Mouse (Mus musculus): ENCODE results near the gene Efcab7. TPM values are rescaled to one million over a fixed set of nuclear protein-coding genes. Genes with fewer than 3 reads are reported as not detected.
A peak's percentile ranks its signal among the peaks of the same experiment; 100 is the strongest.

The Efcab7 gene
- total and polyA plus RNA-seq, 2 experiments from 2014 or later, result 9.2 to 9.8 TPM

- Histone ChIP-seq H3K4me1 (ENCODE audit: insufficient read depth, low read length) (no peaks in the 10 kb centered on the region), H3K9me3 (ENCODE audit: low read length) (no peaks in the 10 kb centered on the region), H3K36me3 (ENCODE audit: insufficient read depth, low read length) (no peaks in the 10 kb centered on the region), H3K4me3 (ENCODE audit: low read length) (no peak overlapping the region), H3K27me3 (ENCODE audit: insufficient read depth, low read length) (no peaks in the 10 kb centered on the region), H3K4me2 (ENCODE audit: low read depth, low read length) (no peak overlapping the region), H3K27ac (no peak overlapping the region), H3K9ac (replicated peaks; ENCODE audit: low read length) (no peak overlapping the region)
- TF ChIP-seq CTCF (IDR thresholded peaks at IDR 0.05; ENCODE audit: low read depth), result no peak
- DNase-seq (ENCODE audit: low spot score) (peak; percentile 8), ATAC-seq (no peak)
These were observed 53.4 kb downstream of the Efcab7 start for GRCm38 (mm10) chr4:99882405-99882804.

- H3K4me1 ChIP-seq (ENCODE audit: insufficient read depth, low read length), result no peaks in the 10 kb centered on the region
- H3K27me3 ChIP-seq (ENCODE audit: insufficient read depth, low read length), result no peaks in the 10 kb centered on the region
- no peak overlapping the region for H3K4me3 ChIP-seq (ENCODE audit: low read length)
- H3K4me2 ChIP-seq (ENCODE audit: low read depth, low read length), result no peak overlapping the region
- DNase-seq (ENCODE audit: low spot score) (peak; percentile 59), ATAC-seq (no peak)
- WGBS, result 71% methylated on average over 4 of the region's 4 CpGs
- H3K36me3 ChIP-seq (ENCODE audit: insufficient read depth, low read length), result no peaks in the 10 kb centered on the region
- peak; percentile 68 for TF ChIP-seq CTCF (IDR thresholded peaks at IDR 0.05; ENCODE audit: low read depth)
- H3K9ac ChIP-seq (replicated peaks; ENCODE audit: low read length), result no peak overlapping the region
- H3K27ac ChIP-seq, result no peak overlapping the region
- H3K9me3 ChIP-seq (ENCODE audit: low read length), result no peaks in the 10 kb centered on the region
These were observed 85.0 kb downstream of the Efcab7 start for GRCm38 (mm10) chr4:99913894-99914451.

GRCm38 (mm10) chr4:99926380-99926779, 97.4 kb downstream of the Efcab7 start:
- Histone ChIP-seq H3K9ac (replicated peaks; ENCODE audit: low read length) (no peak overlapping the region), H3K36me3 (ENCODE audit: insufficient read depth, low read length) (no peaks in the 10 kb centered on the region), H3K4me2 (ENCODE audit: low read depth, low read length) (no peak overlapping the region), H3K27ac (no peak overlapping the region), H3K27me3 (ENCODE audit: insufficient read depth, low read length) (no peaks in the 10 kb centered on the region), H3K9me3 (ENCODE audit: low read length) (no peaks in the 10 kb centered on the region), H3K4me3 (ENCODE audit: low read length) (no peak overlapping the region), H3K4me1 (ENCODE audit: insufficient read depth, low read length) (peaks cover 10% of the 10 kb centered on the region)
- DNase-seq (ENCODE audit: low spot score) (no peak), ATAC-seq (no peak)
- 96% methylated on average over 4 of the region's 4 CpGs for WGBS
- TF ChIP-seq CTCF (IDR thresholded peaks at IDR 0.05; ENCODE audit: low read depth), result no peak

- 78% methylated on average over 6 of the region's 6 CpGs for WGBS
- Histone ChIP-seq H3K4me3 (ENCODE audit: low read length) (no peak overlapping the region), H3K36me3 (ENCODE audit: insufficient read depth, low read length) (no peaks in the 10 kb centered on the region), H3K4me1 (ENCODE audit: insufficient read depth, low read length) (peaks cover 10% of the 10 kb centered on the region), H3K9me3 (ENCODE audit: low read length) (no peaks in the 10 kb centered on the region), H3K27me3 (ENCODE audit: insufficient read depth, low read length) (no peaks in the 10 kb centered on the region), H3K27ac (no peak overlapping the region), H3K9ac (replicated peaks; ENCODE audit: low read length) (no peak overlapping the region), H3K4me2 (ENCODE audit: low read depth, low read length) (no peak overlapping the region)
- TF ChIP-seq CTCF (IDR thresholded peaks at IDR 0.05; ENCODE audit: low read depth), result no peak
- no peak for DNase-seq (ENCODE audit: low spot score)
- ATAC-seq, result no peak
These were observed 99.5 kb downstream of the Efcab7 start for GRCm38 (mm10) chr4:99928521-99928920.

- DNase-seq (ENCODE audit: low spot score) (peak; percentile 82), ATAC-seq (peak; percentile 88)
- TF ChIP-seq CTCF (IDR thresholded peaks at IDR 0.05; ENCODE audit: low read depth), result no peak
These were observed 100.2 kb downstream of the Efcab7 start, which contains the start of gene Pgm1 for GRCm38 (mm10) chr4:99929149-99929612. Pgm1 (plus strand) TSS chr4:99929414.

GRCm38 (mm10) chr4:99929613-99930517, 100.9 kb downstream of the Efcab7 start, which contains the start of gene Itgb3bp:
Itgb3bp (minus strand) TSS chr4:99929813.
- TF ChIP-seq CTCF (IDR thresholded peaks at IDR 0.05; ENCODE audit: low read depth), result no peak; the same call in 1 of the 2 replicates
- peak; percentile 95 for ATAC-seq
- Histone ChIP-seq H3K9me3 (ENCODE audit: low read length) (no peaks in the 10 kb centered on the region), H3K4me3 (ENCODE audit: low read length) (peak within 1 kb of the TSS; percentile 72), H3K36me3 (ENCODE audit: insufficient read depth, low read length) (no peaks in the 10 kb centered on the region), H3K27ac (peak within 1 kb of the TSS; percentile 94), H3K9ac (replicated peaks; ENCODE audit: low read length) (peak within 1 kb of the TSS; percentile 81), H3K27me3 (ENCODE audit: insufficient read depth, low read length) (no peaks in the 10 kb centered on the region), H3K4me1 (ENCODE audit: insufficient read depth, low read length) (peaks cover 10% of the 10 kb centered on the region), H3K4me2 (ENCODE audit: low read depth, low read length) (peak within 1 kb of the TSS; percentile 77)
- DNase-seq (ENCODE audit: low spot score), result peak; percentile 85
- under 1% methylated on average over 56 of the region's 57 CpGs for WGBS

More at GRCm38 (mm10) chr4:99929149-99929612, 100.2 kb downstream of the Efcab7 start, which contains the start of gene Pgm1:
- peaks cover 10% of the 10 kb centered on the region for H3K4me1 ChIP-seq (ENCODE audit: insufficient read depth, low read length)
- WGBS, result 3% methylated on average over 23 of the region's 23 CpGs
- no peaks in the 10 kb centered on the region for H3K36me3 ChIP-seq (ENCODE audit: insufficient read depth, low read length)
- H3K4me3 ChIP-seq (ENCODE audit: low read length), result peak within 1 kb of the TSS; percentile 72
- peak within 1 kb of the TSS; percentile 81 for H3K9ac ChIP-seq (replicated peaks; ENCODE audit: low read length)
- H3K27me3 ChIP-seq (ENCODE audit: insufficient read depth, low read length), result no peaks in the 10 kb centered on the region
- peak within 1 kb of the TSS; percentile 94 for H3K27ac ChIP-seq
- no peaks in the 10 kb centered on the region for H3K9me3 ChIP-seq (ENCODE audit: low read length)
- peak within 1 kb of the TSS; percentile 77 for H3K4me2 ChIP-seq (ENCODE audit: low read depth, low read length)

All from hindbrain, postnatal 0 days (tissue).